Mouse (Mus musculus) heart, embryonic 11.5 days (tissue): ENCODE measurements at regions not wholly inside any gene's neighbourhood (a gene's known extent, or its start where the extent isn't known, plus 50 kb on each side); places are given as distances from the start of the nearest gene placed in this dataset.

Source experiments
- ATAC-seq: fragments of 200-750 bp; cut with Nextera tagmentation; replicated peaks from 2 replicates; pipeline ENCODE4 v1.8.0; 2017; ENCODE audit warnings: moderate library complexity; ENCODE audit not compliant: insufficient number of reproducible peaks, low FRiP score, low TSS enrichment
- H3K27ac ChIP-seq: fragments of 300-500 bp; sonication (generic); 2 replicates; pipeline ENCODE4 v1.5.1; 2014; ENCODE audit warnings: mild to moderate bottlenecking, low read depth, low read length
- H3K27me3 ChIP-seq: fragments of 300-500 bp; sonication (generic); 2 replicates; pipeline ENCODE4 v1.6.1; 2014; ENCODE audit warnings: mild to moderate bottlenecking, low read length, mixed read lengths; ENCODE audit not compliant: control insufficient read depth, insufficient read depth
- H3K36me3 ChIP-seq: fragments of 300-500 bp; sonication (generic); 2 replicates; pipeline ENCODE4 v1.6.1; 2014; ENCODE audit warnings: mild to moderate bottlenecking, low read length, moderate library complexity, mixed read lengths; ENCODE audit not compliant: control insufficient read depth, insufficient read depth
- H3K4me1 ChIP-seq: fragments of 300-500 bp; sonication (generic); 2 replicates; pipeline ENCODE4 v1.6.1; 2014; ENCODE audit warnings: low read length; ENCODE audit not compliant: control insufficient read depth, insufficient read depth
- H3K4me2 ChIP-seq: fragments of 300-500 bp; sonication (generic); 2 replicates; pipeline ENCODE4 v1.6.1; 2014; ENCODE audit warnings: mild to moderate bottlenecking, moderate library complexity
- H3K4me3 ChIP-seq: fragments of 300-500 bp; sonication (generic); 2 replicates; pipeline ENCODE4 v1.5.1; 2014; ENCODE audit warnings: low read depth, low read length
- H3K9ac ChIP-seq: fragments of 300-500 bp; sonication (generic); 2 replicates; pipeline ENCODE4 v1.6.1; 2014; ENCODE audit warnings: mild to moderate bottlenecking, low read depth, low read length, moderate library complexity
- H3K9me3 ChIP-seq: fragments of 300-500 bp; sonication (generic); replicated peaks from 2 replicates; pipeline ENCODE4 v1.6.1; 2016; ENCODE audit warnings: low read length; ENCODE audit not compliant: control insufficient read depth
- WGBS: fragments of 180-500 bp; shearing (Covaris S2); extraction: QIAGEN DNeasy Blood & Tissue Kit; methylation state at CpG from one replicate; pipeline ENCODE4 v1.1.7; 2014; ENCODE audit not compliant: insufficient replicate concordance; 5-methylcytosine and 5-hydroxymethylcytosine counted together

- Histone ChIP-seq H3K36me3 (no peaks in the 10 kb centered on the region), H3K4me3 (no peak overlapping the region), H3K9ac (no peak overlapping the region), H3K4me1 (no peaks in the 10 kb centered on the region), H3K27me3 (no peaks in the 10 kb centered on the region), H3K9me3 (no peaks in the 10 kb centered on the region), H3K27ac (no peak overlapping the region), H3K4me2 (no peak overlapping the region)
- WGBS, result 62% methylated on average over 4 of the region's 4 CpGs
- ATAC-seq, result no peak
Observed at GRCm38 (mm10) chr6:17209792-17210191, 71.2 kb upstream of the Cav2 start.

DNA sequence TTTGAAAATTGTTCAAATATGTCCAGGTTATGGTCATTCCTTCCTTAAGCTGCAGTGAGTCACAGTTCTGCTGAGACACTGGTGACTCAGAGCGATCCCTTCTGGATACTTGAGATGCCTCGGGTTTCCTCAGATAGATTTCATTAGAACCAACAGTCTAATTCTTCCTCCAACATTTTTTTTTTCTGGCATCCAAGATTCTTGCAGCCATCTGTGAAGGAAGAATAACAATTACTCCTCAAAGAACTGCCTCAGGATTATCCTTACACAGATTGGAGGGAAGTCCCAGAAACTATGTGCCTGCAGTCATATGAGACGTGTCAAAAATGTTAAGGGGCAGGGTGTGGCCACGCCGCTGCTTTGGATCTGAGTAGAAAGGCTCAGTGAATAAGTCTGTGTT is 69.6 kb upstream of the Cav2 start:
- no peak for ATAC-seq
- Histone ChIP-seq H3K4me3 (no peak overlapping the region), H3K9me3 (no peaks in the 10 kb centered on the region), H3K36me3 (no peaks in the 10 kb centered on the region), H3K9ac (no peak overlapping the region), H3K27ac (no peak overlapping the region), H3K4me1 (no peaks in the 10 kb centered on the region), H3K4me2 (no peak overlapping the region), H3K27me3 (no peaks in the 10 kb centered on the region)
- 54% methylated on average over 5 of the region's 5 CpGs for WGBS

GRCm38 (mm10) chr6:17214774-17215173 is 66.2 kb upstream of the Cav2 start:
- no peak for ATAC-seq
- Histone ChIP-seq H3K4me2 (no peak overlapping the region), H3K27me3 (no peaks in the 10 kb centered on the region), H3K4me3 (no peak overlapping the region), H3K36me3 (no peaks in the 10 kb centered on the region), H3K27ac (no peak overlapping the region), H3K9ac (no peak overlapping the region), H3K4me1 (no peaks in the 10 kb centered on the region), H3K9me3 (no peaks in the 10 kb centered on the region)
- 80% methylated on average over 9 of the region's 9 CpGs for WGBS

DNA sequence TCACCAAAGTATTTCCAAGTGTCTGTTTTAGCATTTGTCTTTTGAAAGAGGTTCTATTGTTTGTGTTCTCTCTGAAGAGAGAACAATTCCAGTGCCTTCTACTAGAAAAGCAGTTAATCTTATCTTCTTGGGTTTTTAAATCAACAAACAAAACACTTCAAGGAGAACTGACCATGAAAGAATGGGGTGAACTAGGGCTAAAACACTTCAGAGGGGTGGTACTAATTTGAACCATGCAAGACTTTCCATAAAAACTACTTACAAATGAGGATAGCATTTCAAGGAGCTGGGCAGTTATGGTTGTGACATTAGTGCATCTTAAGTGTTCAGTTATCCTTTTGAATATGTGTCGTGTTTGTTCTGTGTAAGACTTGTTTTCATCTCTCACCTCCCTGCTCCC is 64.5 kb upstream of the Cav2 start:
- H3K9me3 ChIP-seq, result no peaks in the 10 kb centered on the region
- ATAC-seq, result no peak
- H3K27ac ChIP-seq, result no peak overlapping the region
- H3K4me3 ChIP-seq, result no peak overlapping the region
- no peak overlapping the region for H3K9ac ChIP-seq
- H3K36me3 ChIP-seq, result no peaks in the 10 kb centered on the region
- H3K4me2 ChIP-seq, result no peak overlapping the region
- H3K4me1 ChIP-seq, result no peaks in the 10 kb centered on the region
- 63% methylated on average over 1 of the region's 1 CpGs for WGBS
- H3K27me3 ChIP-seq, result no peaks in the 10 kb centered on the region

DNA sequence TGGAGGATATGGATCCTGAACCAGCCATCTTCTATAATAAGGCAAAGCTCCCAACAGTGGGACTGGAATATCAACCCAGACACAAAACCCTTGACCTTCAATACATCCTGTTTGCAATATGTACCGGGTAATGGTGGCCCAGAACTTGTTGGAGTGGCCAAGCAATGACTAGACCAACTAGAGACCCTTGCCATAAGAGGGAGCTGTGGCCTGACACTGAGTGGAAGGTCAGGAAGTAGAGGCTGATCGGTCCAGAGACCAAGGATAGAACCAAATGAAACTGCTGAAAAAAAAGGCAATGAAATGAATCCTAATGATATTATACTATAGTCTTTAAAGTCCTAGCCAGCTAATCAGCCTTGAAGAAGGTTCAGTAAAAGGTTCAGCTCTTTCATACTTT is 57.2 kb upstream of the Cav2 start:
- no peak overlapping the region for H3K4me2 ChIP-seq
- 76% methylated on average over 2 of the region's 2 CpGs for WGBS
- no peaks in the 10 kb centered on the region for H3K36me3 ChIP-seq
- no peaks in the 10 kb centered on the region for H3K9me3 ChIP-seq
- no peaks in the 10 kb centered on the region for H3K4me1 ChIP-seq
- no peak overlapping the region for H3K9ac ChIP-seq
- H3K4me3 ChIP-seq, result no peak overlapping the region
- H3K27ac ChIP-seq, result no peak overlapping the region
- no peak for ATAC-seq
- no peaks in the 10 kb centered on the region for H3K27me3 ChIP-seq

DNA sequence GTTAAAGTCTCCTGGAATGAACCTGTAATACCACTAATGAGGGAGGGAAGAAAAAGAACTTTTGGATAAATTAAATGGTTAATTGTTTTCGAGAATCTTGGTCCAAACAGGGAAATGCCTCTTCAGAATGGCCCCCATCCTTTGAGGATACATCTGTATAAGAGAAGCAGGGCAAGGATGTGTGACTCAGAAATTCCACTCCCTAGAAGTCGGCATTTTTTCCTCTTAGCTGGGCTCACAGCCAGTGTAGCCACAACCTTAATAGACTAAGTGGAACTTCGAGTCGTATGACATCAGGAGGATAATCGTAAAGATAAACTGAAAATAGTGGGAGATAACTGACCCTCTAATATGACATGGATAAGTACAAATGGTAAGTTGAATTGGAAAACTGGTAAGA is 56.1 kb upstream of the Cav2 start:
- Histone ChIP-seq H3K4me1 (no peaks in the 10 kb centered on the region), H3K4me2 (no peak overlapping the region), H3K27me3 (no peaks in the 10 kb centered on the region), H3K9ac (no peak overlapping the region), H3K36me3 (no peaks in the 10 kb centered on the region), H3K9me3 (no peaks in the 10 kb centered on the region), H3K4me3 (no peak overlapping the region), H3K27ac (no peak overlapping the region)
- 50% methylated on average over 5 of the region's 5 CpGs for WGBS
- no peak for ATAC-seq

- no peak for ATAC-seq
- 75% methylated on average over 6 of the region's 6 CpGs for WGBS
- H3K36me3 ChIP-seq, result no peaks in the 10 kb centered on the region
- H3K27me3 ChIP-seq, result no peaks in the 10 kb centered on the region
- H3K9ac ChIP-seq, result no peak overlapping the region
- no peak overlapping the region for H3K27ac ChIP-seq
- H3K9me3 ChIP-seq, result no peaks in the 10 kb centered on the region
- H3K4me1 ChIP-seq, result no peaks in the 10 kb centered on the region
- no peak overlapping the region for H3K4me2 ChIP-seq
- H3K4me3 ChIP-seq, result no peak overlapping the region
Observed at GRCm38 (mm10) chr6:17226483-17226882, 54.5 kb upstream of the Cav2 start.
